Mouse (Mus musculus) urinary bladder, postnatal 14 days (tissue): ENCODE data around the gene Ppp1r13b.
"Not testable (repeated sequence)": the region's sequence is repeated elsewhere in the genome, so short reads cannot be mapped to it uniquely, and the experiment has no call there.

Source experiments
- DNase-seq: peaks from one replicate; pipeline ENCODE4 v3.0.0; 2021; ENCODE audit warnings: low spot score

Ppp1r13b gene

DNA sequence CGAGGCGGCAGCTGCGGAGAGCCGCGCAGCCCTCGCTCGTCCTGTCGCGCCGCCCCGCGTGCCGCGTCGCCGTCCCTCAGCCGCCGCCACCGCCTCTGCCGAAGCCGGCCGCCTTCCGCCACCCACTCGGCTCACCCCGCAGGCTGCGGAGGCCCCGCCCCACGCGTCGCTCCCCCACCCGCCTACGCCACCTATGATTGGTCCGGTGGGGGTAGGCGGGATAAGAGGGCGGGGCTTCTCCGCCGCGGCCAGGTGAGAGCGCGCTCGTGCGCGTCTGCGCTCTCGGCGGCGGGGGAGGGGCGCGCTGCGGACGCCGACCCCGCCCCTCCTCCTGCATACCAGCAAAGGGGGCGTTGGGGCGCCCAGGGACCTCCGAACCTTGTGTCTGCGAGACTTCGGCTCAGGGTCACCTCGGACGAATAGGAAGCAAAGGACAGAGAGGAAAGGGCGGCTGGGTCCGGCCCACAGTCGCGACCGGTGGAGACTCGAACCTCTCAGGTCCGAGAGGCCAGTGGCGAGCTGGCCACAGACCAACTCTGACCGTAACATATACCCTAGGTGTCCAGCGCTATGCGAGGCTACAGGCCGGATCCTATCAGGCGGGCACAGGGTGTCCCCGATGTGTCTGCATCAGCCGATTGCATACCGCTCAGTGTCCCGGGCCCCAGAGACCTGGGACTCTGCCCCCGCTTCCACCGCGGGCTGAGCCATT, at the start of gene Ppp1r13b:
Gene Ppp1r13b (minus strand): TSS at position 141 of the 712 bp plus-strand sequence.
- peak; percentile 93 for DNase-seq

GRCm38 (mm10) chr12:111956173-111956572, 48.3 kb upstream of the Ppp1r13b start:
- DNase-seq: no peak

DNA sequence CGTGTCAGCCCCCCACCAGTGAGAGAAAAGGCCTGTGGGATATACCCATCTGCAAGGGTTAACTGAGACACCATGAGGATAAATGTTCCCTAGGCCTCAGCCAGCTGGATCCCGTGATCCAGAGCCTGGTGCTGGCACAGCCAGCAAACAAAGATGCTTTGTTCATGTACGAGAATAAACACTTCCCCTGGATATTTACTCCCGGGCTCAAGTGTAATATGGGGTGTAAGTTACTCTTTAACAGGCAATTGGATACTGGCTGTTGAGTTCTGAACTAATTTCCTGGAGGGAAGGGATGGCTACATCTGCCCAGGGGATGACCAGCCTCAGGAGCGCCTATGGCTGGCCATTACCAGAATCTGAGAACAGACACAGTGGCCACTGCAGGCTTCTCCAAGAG, 43.8 kb upstream of the Ppp1r13b start:
- no peak for DNase-seq

DNA sequence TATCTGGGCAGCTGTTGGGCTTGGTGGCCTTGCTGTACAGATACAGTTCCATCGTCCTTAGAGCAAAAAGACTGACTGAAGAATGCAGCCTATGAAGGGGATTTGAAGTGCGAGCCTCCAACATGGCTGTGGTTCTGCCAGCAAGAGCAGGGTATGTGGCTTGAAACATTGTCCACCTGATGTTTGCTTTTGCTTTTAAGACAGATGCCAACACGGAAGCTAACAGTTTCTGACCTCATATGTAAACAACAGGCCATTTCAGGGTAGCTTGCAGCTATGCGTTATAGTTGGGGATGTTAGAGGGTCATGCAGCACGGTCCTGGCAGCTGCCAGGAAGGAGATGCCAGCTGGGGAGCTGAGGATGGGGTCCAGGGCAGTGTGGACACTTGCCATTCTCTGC, 42.6 kb upstream of the Ppp1r13b start:
- DNase-seq: no peak

- peak; percentile 62 for DNase-seq
Observed at GRCm38 (mm10) chr12:111946716-111947115, 38.8 kb upstream of the Ppp1r13b start.

DNA sequence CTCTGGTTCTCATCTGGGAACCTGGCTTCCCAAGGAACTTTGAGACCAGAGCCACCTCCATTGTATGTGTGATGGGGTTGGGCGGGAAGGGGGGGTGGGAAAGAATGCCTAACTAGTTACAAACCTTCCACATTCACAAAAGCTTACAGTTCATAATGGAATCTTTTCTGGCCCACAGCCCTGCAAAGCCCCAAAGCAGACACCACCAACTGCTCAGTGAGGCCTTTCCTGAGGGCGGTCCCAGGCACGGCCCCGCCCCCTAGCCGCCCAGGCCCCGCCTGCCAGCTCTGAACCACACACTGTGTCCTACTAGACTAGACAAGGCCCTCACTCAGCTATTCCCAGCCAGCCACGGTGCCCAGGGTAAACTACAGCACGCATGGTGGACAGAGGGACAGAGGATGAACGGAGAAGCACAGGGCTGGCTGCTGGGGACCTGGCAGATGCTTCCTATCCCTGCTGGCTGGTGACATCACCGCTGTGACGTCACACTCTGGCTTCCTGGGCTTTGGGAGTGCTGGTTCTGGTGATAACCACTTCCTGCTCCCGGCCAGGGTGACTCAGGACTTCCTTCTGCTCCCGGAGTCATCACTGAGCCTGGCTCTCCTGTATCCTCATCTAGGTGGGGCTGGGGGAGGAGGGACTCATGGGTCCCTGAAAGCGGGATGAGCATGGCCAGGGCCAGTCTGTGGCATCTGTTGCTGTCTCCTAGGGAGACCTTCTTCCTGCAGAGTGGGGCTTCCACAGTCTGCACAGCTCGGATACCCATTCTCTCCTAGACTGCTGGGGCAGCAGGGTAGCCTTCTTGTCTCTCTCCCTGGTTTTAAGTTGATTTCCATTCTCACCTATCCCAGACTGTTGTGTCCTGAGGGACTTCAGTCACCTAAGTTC, 38.1 kb upstream of the Ppp1r13b start:
- DNase-seq: not testable (repeated sequence)

DNA sequence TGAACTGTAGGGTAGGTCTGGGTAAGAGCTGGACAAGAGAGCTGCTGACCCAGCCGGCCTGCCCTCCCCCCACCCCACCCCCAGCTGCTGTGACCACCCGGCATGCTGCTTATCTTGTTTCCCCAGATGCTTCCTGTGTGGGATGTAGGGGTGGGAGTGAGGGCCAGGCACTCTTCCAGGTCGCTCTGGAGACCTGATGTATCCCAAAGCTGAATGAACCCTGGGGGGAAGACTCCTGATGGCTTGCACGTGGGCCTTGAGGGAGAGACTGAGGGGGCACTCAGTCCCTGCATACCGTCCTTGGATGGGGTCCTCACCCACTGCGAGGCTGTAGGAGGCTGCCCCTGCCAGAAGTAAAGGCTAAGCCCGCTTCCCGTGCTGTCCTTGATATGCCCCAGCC, 37.2 kb upstream of the Ppp1r13b start:
- DNase-seq: no peak

- DNase-seq: not testable (repeated sequence)
Observed at GRCm38 (mm10) chr12:111944065-111944987, 36.4 kb upstream of the Ppp1r13b start.

DNA sequence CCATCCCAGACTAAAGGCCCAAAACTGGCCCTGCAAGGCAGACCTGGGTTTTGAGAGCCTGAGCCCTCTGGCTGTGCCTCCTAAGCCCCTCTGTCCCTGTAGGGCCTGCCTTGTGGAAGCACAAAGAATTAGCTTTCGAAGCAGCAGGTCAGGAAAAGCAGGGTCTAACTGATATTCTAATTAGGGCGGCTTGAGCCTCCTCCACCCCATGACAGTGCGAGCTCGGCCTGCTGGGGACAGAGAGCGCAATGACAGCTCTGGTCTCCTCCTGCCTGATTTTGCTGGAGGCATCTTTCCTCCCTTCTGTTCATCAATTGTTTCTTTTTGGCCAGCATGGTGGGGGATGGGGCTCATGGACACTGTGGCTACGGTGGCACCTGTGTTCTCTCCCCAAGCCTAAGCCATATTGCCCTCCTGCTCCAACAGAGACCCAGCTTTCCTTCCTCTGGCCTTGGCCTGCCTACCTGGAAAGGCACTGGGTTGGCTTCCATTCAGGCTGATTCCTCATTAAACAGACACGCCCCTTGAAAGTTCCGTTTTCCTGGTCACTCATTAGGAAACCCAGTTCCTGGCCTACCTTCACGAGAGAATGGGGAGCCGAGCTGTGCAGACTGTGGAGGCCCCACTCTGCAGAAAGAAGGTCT, 35.6 kb upstream of the Ppp1r13b start:
- DNase-seq: no peak

GRCm38 (mm10) chr12:111938623-111939177, 30.8 kb upstream of the Ppp1r13b start:
- no peak for DNase-seq

DNA sequence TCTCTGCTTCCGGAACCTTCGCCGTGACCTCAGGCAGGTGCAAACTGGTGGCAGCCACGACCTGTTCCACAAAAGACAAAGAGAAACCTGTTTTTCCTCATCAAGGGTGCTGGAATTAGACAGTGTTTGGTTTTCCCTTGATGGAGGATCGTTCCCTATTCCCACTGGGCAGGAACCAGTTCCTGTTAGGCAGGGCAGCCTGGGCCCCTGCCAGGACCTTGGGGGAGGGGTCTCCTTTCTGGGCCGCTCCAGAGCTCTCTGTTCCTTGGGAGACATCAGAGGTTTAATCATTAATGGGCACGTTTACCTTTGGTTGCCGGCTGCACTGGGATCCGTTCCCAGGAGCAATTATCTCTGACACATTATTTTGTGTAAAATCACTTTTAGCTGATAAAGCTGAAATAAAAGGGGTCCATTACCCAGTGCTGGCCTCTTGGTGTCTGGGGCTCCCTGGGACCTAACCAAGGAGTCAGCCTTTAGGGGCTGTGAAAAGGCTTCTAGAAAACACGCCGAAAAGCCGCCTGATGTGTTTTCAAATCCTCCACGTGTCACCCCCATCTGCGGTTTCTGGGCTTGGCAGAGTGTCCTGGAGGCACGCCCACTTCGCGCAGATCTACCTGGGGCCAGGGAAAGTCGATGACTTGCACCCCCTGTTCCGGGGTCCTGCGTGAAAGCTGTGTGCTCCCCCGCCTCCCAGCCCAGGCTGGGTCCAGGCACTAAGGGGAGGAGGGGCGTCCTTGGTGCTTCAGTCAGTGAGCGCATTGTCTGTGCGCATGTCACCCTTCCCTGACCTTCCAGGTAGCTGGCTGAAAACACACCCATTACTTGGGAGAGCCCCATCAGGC, 29.0 kb upstream of the Ppp1r13b start:
- DNase-seq: peak; percentile 84

GRCm38 (mm10) chr12:111933971-111934370, 26.1 kb upstream of the Ppp1r13b start:
- DNase-seq: no peak

DNA sequence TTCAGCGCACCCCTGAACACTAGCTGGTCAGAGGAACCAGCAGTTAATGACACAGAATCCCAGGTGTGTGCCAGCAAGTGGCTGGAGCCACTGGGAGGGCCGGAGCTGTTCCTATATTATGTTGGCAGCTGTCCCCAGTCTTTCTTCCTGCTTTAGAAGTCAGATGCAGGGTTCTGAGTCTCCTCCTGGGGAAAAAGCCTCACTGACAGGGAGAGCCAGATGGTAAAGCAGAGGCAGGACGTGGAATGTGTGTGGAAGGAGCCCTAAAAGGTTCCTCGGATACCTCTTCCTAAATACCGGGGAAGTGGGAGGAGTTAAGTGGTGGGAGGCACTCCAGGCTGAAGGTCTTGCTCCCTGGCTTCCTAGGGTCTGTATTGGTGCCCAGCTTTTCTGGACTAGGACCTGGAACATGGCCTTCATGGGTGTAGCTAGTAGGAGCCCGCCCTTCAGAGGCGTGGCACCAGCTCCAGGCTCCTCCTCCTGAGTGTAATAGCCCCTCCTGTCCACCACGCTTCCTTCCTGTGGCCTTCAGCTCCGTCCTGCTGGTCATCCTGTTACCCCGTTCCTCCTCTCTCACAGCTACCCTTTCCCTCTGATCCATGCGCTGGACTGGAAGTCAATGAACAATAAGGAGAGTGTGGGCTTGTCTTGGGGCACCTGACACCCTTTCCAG, 25.3 kb upstream of the Ppp1r13b start:
- peak; percentile 39 for DNase-seq

- no peak for DNase-seq
Observed at GRCm38 (mm10) chr12:111932513-111932912, 24.6 kb upstream of the Ppp1r13b start.

GRCm38 (mm10) chr12:111931411-111932025, 23.6 kb upstream of the Ppp1r13b start:
- no peak for DNase-seq

DNA sequence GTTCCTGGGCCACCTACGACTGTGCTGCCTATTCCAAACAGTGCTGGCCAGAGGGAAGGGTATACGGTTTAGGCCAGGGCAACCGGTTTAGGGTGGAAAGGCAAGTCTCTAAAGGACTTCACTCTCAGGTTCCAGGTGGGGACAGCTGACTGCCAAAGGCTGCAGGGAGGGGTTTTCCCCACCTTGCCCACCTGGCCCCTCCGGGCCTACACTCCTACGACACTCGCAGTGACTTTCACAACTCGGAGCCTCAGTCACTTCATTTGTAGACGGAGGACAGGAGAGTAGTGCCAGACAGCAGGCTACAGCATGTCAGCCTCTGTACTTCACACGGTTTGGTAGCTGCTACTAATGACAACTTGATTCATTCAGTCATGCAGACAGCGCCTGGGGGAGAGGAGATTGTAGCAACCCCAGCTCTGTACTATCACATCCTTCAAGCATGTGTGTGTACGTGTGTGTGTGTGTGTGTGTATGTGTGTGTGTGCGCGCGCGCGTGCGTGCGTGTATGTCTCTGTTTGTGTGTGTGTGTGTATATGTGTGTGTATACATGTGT, 20.6 kb upstream of the Ppp1r13b start:
- no peak for DNase-seq

GRCm38 (mm10) chr12:111927338-111927737, 19.4 kb upstream of the Ppp1r13b start:
- DNase-seq: no peak

- DNase-seq: no peak
Observed at GRCm38 (mm10) chr12:111923117-111923516, 15.2 kb upstream of the Ppp1r13b start.

GRCm38 (mm10) chr12:111920046-111920445, 12.1 kb upstream of the Ppp1r13b start:
- no peak for DNase-seq
